Mouse (Mus musculus) forebrain, embryonic 15.5 days (tissue): ENCODE results near the gene Ncoa3. TPM values are rescaled to one million over a fixed set of nuclear protein-coding genes. Genes with fewer than 3 reads are reported as not detected.
A peak's percentile ranks its signal among the peaks of the same experiment; 100 is the strongest.
"Not testable (repeated sequence)": the region's sequence is repeated elsewhere in the genome, so short reads cannot be mapped to it uniquely, and the experiment has no call there.

Experiments
- ATAC-seq: fragments of 200-750 bp; cut with Nextera tagmentation; replicated peaks from 2 replicates; pipeline ENCODE4 v1.8.0; 2017; ENCODE audit warnings: mild to moderate bottlenecking, moderate TSS enrichment, moderate library complexity
- H3K27ac ChIP-seq: fragments of 300-500 bp; sonication (generic); replicated peaks from 2 replicates; pipeline ENCODE4 v1.5.1; 2015; ENCODE audit warnings: mild to moderate bottlenecking, inconsistent platforms
- H3K27me3 ChIP-seq: fragments of 300-500 bp; sonication (generic); 2 replicates; pipeline ENCODE4 v1.6.1; 2015; ENCODE audit warnings: inconsistent platforms
- H3K36me3 ChIP-seq: fragments of 300-500 bp; sonication (generic); 2 replicates; pipeline ENCODE4 v1.6.1; 2015; ENCODE audit warnings: mild to moderate bottlenecking, inconsistent platforms
- H3K4me1 ChIP-seq: fragments of 300-500 bp; sonication (generic); 2 replicates; pipeline ENCODE4 v1.6.1; 2015; ENCODE audit warnings: inconsistent platforms
- H3K4me2 ChIP-seq: fragments of 300-500 bp; sonication (generic); replicated peaks from 2 replicates; pipeline ENCODE4 v1.6.1; 2015; ENCODE audit warnings: mild to moderate bottlenecking, inconsistent platforms
- H3K4me3 ChIP-seq: fragments of 300-500 bp; sonication (generic); 2 replicates; pipeline ENCODE4 v1.5.1; 2015; ENCODE audit warnings: mild to moderate bottlenecking, inconsistent platforms
- H3K9ac ChIP-seq: fragments of 300-500 bp; sonication (generic); replicated peaks from 2 replicates; pipeline ENCODE4 v1.6.1; 2015; ENCODE audit warnings: mild to moderate bottlenecking, inconsistent platforms
- H3K9me3 ChIP-seq: fragments of 300-500 bp; sonication (generic); 2 replicates; pipeline ENCODE4 v1.6.1; 2016; ENCODE audit warnings: inconsistent platforms
- WGBS: fragments of 180-500 bp; shearing (Covaris S2); methylation state at CpG from one replicate; pipeline ENCODE4 v1.1.7; 2015; ENCODE audit warnings: mixed read lengths; 5-methylcytosine and 5-hydroxymethylcytosine counted together
- polyA plus RNA-seq: library from polyadenylated mRNA; unstranded; fragments of >200 nt; fragmentation: Nextera tagmentation; extraction: Ambion mirVana; gene quantifications from 2 replicates; pipeline ENCODE4 v1.2.1, GENCODE M21; 2015

The Ncoa3 gene
- polyA plus RNA-seq = 9.7 and 10.3 TPM in 2 replicates

DNA sequence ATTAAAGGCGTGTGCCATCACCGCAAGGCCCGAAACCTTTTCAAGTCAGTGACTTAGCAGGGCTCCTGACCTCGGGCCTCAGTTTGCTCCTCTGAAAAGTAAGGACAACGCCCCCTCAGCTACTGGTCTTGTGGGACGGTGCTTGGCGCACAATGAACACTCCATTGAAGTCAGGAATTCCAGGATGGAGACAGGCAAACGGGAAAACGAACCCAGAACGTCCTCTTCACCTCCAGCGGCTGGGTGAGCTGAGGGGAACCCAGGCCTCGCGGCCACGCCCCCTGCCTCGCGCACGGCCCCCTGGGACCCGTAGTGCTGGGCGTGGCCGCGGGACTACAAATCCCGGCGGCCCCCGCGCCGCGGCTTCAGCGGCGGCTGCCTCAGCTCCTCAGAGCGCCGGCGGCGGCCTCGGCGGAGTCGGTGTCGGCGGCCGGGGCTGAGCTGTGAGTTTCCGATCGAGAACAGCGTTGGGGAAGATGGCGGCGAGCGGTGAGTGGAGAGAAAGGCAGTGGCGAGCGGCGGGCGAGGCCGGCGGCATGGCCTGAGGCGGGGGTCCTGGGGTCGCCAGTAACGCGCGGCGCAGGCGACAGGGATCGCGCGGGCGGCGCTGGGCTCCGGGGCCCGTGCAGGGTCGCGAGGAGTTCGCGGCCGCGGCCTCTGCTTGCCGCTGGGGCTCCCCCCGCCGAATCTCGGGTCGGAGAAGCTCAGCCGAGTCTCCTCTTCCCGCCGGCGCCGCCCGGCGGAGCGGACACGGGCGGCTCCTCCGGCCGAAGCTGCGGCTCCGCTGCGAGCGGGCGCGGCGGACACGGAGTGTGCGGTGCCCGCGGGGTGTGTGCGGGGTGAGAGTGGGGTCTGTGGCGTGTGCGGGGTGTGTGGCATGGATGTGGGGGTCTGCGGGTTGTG is at the start of gene Ncoa3:
Gene Ncoa3, plus strand, starts transcription at position 367 of the 903 bp plus-strand sequence.
- H3K4me3 ChIP-seq = peak within 1 kb of the TSS; percentile 74
- H3K27me3 ChIP-seq = no peaks in the 10 kb centered on the region
- 2% methylated on average over 95 of the region's 103 CpGs for WGBS
- no peaks in the 10 kb centered on the region for H3K9me3 ChIP-seq
- peaks cover 16% of the 10 kb centered on the region for H3K4me1 ChIP-seq
- peak; percentile 97 for ATAC-seq
- peak within 1 kb of the TSS; percentile 84 for H3K9ac ChIP-seq
- peak within 1 kb of the TSS; percentile 76 for H3K27ac ChIP-seq
- peak within 1 kb of the TSS; percentile 85 for H3K4me2 ChIP-seq
- H3K36me3 ChIP-seq = no peaks in the 10 kb centered on the region

DNA sequence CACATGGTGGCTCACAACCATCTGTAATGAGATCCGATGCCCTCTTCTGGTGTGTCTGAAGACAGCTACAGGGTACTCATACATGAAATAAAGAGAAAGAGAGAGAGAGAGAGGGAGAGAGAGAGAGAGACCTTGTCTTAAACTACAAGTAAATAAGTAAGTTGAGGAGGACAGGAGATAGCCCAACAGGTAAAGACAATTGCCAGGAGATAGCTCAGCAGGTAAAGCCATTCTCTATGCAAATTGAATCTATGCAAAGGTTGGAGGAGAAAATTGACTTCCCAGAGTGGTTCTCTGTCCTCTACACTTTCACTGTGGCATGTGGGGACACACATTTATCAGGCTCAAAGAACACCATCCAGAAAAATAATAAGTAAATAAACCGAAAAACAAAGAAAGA is 49.3 kb upstream of the Ncoa3 start:
- no peak overlapping the region for H3K9ac ChIP-seq
- H3K27me3 ChIP-seq = no peaks in the 10 kb centered on the region
- H3K9me3 ChIP-seq = no peaks in the 10 kb centered on the region
- no peaks in the 10 kb centered on the region for H3K36me3 ChIP-seq
- no peak for ATAC-seq
- H3K4me3 ChIP-seq = no peak overlapping the region
- no peak overlapping the region for H3K4me2 ChIP-seq
- no peaks in the 10 kb centered on the region for H3K4me1 ChIP-seq
- WGBS = 98% methylated on average over 2 of the region's 2 CpGs
- H3K27ac ChIP-seq = no peak overlapping the region

DNA sequence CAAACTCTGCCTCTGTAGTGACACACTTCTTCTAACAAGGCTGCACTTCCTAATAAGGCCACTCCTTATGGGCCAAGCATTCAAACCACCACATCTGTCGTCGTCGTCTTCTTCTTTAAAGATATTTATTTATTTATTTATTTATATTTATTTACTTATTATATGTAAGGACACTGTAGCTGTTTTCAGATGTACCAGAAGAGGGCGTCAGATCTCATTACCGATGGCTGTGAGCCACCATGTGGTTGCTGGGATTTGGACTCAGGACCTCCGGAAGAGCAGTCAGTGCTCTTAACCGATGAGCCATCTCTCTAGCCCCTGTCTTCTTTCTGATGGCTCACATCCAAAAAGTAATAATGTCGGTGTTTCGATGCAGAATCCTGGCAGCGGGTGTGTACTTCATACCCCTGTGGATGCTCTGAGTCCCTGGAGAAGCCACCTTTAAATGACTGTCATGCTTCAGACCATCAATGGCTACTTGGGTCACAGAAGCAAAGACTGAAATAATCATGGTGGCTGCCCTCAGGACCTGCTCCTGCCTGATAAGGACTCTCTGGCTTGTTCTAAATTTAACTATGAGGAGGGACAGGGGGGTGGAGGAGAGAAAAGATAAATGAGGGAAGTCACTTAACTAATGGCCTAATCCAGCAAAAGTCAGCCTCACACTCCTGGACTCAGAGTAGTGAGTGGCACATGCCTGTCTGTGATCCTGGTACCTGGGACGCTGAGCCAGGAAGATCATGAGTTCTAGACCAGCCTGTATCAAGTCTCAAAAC is 47.7 kb upstream of the Ncoa3 start:
- H3K9me3 ChIP-seq = no peaks in the 10 kb centered on the region
- ATAC-seq = no peak
- H3K36me3 ChIP-seq = no peaks in the 10 kb centered on the region
- WGBS = 72% methylated on average over 11 of the region's 11 CpGs
- no peak overlapping the region for H3K4me2 ChIP-seq
- no peaks in the 10 kb centered on the region for H3K27me3 ChIP-seq
- H3K4me1 ChIP-seq = no peaks in the 10 kb centered on the region
- no peak overlapping the region for H3K9ac ChIP-seq
- H3K4me3 ChIP-seq = no peak overlapping the region
- H3K27ac ChIP-seq = no peak overlapping the region

DNA sequence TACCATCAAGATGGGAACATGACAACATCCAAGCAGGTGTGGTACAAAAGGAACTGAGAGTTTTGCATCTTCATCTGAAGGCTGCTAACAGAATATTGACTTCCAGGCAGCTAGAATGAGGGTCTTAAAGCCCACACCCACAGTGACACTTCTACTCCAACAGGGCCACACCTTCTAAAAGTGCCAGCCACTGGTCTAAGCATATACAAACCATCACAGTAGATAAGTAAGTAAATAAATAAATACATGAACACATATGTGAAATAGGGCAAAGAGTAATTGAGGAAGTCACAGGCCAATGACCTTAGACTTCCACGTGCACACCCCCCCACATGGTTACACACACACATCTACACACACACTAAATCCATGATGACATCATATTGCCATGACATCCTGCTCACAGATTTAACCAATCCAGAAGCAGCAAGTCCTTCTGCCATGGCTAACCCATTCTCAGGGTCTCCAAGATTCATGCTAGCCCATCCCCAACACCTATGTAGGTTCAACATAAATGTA is 46.3 kb upstream of the Ncoa3 start:
- H3K4me3 ChIP-seq = no peak overlapping the region

DNA sequence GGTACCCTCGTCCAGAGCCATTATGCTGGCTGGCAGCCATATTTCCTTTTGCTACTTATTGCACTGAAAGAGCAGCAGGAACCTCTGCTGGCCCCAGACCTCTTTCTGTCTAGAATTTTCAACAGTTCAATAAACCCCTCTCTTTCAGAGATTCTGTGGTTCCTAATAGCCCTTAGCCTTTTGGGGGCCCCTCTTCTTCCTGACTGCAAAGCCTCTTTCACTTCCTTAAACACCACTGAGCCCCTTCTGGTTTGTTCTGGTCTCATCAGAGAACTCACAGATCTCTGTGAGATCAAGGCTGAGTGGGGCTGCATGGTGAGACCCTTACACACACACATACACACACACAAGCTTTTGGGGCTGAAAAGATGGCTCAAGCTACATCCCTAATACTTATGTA is 44.4 kb upstream of the Ncoa3 start:
- H3K4me2 ChIP-seq = no peak overlapping the region
- H3K36me3 ChIP-seq = no peaks in the 10 kb centered on the region
- no peaks in the 10 kb centered on the region for H3K4me1 ChIP-seq
- H3K27me3 ChIP-seq = no peaks in the 10 kb centered on the region
- H3K27ac ChIP-seq = no peak overlapping the region
- no peak for ATAC-seq
- H3K4me3 ChIP-seq = no peak overlapping the region
- 23% methylated on average over 1 of the region's 1 CpGs for WGBS
- no peaks in the 10 kb centered on the region for H3K9me3 ChIP-seq
- no peak overlapping the region for H3K9ac ChIP-seq

More for the DNA sequence above, 46.3 kb upstream of the Ncoa3 start:
- H3K4me2 ChIP-seq = no peak overlapping the region
- H3K9ac ChIP-seq = no peak overlapping the region
- no peaks in the 10 kb centered on the region for H3K4me1 ChIP-seq
- no peak overlapping the region for H3K27ac ChIP-seq
- H3K36me3 ChIP-seq = no peaks in the 10 kb centered on the region
- no peak for ATAC-seq
- WGBS = 86% methylated on average over 1 of the region's 1 CpGs
- no peaks in the 10 kb centered on the region for H3K9me3 ChIP-seq
- no peaks in the 10 kb centered on the region for H3K27me3 ChIP-seq

DNA sequence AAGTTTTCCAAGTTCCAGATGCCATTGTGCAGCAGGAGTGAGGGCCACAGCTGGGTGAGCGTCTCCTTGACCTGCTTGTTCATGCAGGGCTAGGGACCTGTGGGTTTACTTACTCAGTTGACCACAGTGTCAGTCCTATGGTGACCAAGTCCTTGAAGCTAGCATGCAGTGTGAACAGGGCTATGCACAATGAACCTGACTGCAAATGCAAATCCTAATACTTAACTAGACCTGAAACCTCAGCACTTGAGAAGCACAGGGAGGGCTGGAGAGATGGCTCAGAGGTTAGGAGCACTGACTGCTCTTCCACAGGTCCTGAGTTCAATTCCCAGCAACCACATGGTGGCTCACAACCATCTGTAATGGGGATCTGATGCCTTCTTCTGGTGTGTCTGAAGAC is 43.7 kb upstream of the Ncoa3 start:
- not testable (repeated sequence) for ATAC-seq, H3K36me3 ChIP-seq, H3K4me2 ChIP-seq, H3K9me3 ChIP-seq, H3K9ac ChIP-seq, H3K27ac ChIP-seq, H3K4me1 ChIP-seq, H3K4me3 ChIP-seq, H3K27me3 ChIP-seq
- WGBS = 70% methylated on average over 1 of the region's 1 CpGs

DNA sequence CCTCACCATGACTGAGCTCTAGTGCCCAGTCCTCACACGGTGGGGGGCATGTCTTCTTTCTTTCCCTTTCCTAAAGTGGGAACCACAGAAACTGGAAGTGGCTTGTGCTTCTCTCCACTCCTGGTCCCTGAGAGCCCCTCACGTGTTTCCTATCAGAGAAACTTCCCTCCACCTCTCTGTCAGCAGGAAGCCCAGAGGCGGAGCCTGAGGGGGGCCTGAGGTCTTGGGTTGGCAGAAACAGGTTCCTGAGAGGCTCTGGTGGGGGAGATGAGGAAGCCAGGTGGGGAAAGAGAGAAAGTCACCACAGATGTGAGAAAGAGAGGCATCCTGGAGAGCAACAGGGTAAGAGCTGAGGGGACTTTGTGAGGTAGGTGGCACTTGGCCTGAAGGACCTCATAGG is 42.7 kb upstream of the Ncoa3 start:
- Histone ChIP-seq H3K27me3 (no peaks in the 10 kb centered on the region), H3K4me1 (no peaks in the 10 kb centered on the region), H3K4me2 (no peak overlapping the region), H3K36me3 (no peaks in the 10 kb centered on the region), H3K27ac (no peak overlapping the region), H3K9me3 (no peaks in the 10 kb centered on the region), H3K4me3 (no peak overlapping the region), H3K9ac (no peak overlapping the region)
- WGBS = 69% methylated on average over 3 of the region's 3 CpGs
- no peak for ATAC-seq

DNA sequence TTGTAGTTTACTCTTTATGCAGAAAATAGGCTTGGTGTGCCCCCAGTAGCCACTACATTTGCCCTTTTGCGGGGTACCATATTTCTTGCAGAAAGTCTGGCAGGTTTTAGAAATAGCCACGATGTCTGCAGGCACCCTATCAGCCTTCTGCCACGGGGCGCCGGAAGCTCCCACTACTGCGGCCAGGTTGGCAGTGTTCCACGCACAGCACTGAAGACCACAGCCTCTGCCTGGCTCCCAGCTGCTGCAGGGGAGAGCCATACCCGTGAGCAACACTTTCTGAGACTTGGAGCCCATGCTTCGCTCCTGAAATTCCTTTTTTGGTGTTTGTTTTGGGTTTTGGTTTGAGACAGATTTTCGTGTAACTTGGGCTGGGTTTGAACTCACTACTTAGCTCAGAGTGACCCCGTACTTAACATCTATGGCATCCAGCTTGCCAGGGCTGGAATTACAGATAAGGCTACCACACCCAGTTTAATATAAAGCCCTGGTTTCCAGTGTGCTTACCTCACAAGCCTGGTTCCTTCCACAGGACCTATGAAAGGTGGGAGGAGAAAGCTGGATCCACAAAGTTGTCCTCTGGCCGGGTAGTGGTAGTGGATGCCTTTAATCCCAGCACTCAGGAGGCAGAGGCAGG is 40.9 kb upstream of the Ncoa3 start:
- Histone ChIP-seq H3K27me3 (no peaks in the 10 kb centered on the region), H3K4me2 (no peak overlapping the region), H3K9ac (no peak overlapping the region), H3K4me3 (no peak overlapping the region), H3K36me3 (no peaks in the 10 kb centered on the region), H3K4me1 (no peaks in the 10 kb centered on the region), H3K27ac (no peak overlapping the region), H3K9me3 (no peaks in the 10 kb centered on the region)
- 77% methylated on average over 12 of the region's 12 CpGs for WGBS
- ATAC-seq = no peak

DNA sequence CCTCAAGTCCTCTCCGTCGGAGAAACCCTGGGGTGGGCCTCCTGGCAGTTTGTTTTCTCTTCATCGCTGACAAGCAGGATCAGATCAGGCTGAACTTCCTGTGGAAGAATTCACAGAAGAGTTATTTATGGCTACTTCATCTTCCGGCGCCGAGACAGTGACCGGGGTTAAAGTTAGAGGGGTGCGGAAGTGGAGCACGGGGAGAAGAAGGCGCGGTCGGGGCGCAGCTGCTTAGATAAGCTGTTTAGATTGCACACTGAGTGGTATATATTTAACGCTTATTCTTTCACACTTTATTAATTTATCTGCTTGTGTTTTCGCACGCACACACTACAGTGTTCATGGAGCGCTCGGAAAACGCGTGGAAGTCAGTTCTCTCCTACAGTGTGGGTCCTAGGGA is 37.6 kb upstream of the Ncoa3 start:
- ATAC-seq = no peak
- Histone ChIP-seq H3K9me3 (no peaks in the 10 kb centered on the region), H3K4me3 (no peak overlapping the region), H3K27ac (no peak overlapping the region), H3K4me2 (no peak overlapping the region), H3K27me3 (no peaks in the 10 kb centered on the region), H3K4me1 (no peaks in the 10 kb centered on the region), H3K36me3 (no peaks in the 10 kb centered on the region), H3K9ac (no peak overlapping the region)
- whole genome bisulfite sequencing = 87% methylated on average over 20 of the region's 20 CpGs

DNA sequence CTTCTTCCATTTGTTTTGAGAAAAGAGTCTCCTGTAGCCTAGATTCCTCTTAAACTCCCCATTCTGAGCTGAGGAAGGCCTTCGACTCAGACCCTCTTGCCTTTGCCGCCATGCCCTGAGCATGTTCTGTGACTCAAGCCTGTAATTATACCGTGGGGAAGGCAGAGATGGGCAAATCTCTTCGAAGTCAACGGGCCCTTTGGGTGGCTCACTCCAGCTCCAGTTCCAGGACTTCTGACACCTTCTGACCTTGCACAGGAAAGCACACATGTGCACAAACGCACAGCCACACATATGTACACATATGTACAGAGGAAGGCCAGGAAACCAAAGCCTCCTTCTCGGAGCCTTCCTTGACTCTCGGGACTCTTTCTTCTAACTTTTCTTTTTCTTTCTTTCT is 37.0 kb upstream of the Ncoa3 start:
- ATAC-seq = no peak
- H3K27me3 ChIP-seq = no peaks in the 10 kb centered on the region
- no peaks in the 10 kb centered on the region for H3K9me3 ChIP-seq
- no peak overlapping the region for H3K27ac ChIP-seq
- no peak overlapping the region for H3K4me3 ChIP-seq
- no peaks in the 10 kb centered on the region for H3K36me3 ChIP-seq
- H3K4me1 ChIP-seq = no peaks in the 10 kb centered on the region
- H3K9ac ChIP-seq = no peak overlapping the region
- WGBS = 85% methylated on average over 8 of the region's 8 CpGs
- no peak overlapping the region for H3K4me2 ChIP-seq

DNA sequence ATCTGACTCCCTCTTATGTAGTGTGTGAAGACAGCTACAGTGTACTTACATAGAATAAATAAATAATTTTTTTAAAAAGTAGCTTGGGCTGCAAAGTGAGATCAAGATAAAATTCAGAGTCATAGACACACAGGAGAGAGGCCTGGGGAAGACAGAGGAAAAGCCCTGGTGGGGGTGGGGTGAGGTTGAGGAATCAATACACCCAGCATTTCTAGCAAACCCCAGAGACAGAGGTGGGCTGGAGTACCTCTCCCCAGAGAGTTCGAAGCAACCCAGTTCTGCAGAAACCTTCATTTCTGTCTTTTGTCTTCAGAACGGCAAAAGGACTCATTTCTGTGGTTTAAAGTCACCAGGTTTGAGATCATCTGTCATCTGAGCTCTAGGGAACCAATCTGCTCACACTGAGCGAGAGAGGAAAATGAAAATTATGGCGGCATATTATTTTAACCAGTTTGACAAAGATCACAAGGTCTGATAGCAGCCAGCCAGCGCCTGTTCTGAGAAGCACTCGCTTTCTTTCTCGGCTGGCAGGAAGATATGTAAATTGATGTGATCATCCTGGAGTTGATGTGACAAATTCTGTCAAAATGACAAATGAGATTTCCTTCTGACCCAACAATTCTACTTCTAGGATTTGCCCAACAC is 36.2 kb upstream of the Ncoa3 start:
- WGBS = 73% methylated on average over 7 of the region's 7 CpGs
- Histone ChIP-seq H3K9ac (no peak overlapping the region), H3K4me3 (no peak overlapping the region), H3K4me1 (no peaks in the 10 kb centered on the region), H3K27me3 (no peaks in the 10 kb centered on the region), H3K27ac (peak overlapping the region; percentile 46; the same call in 1 of the 2 replicates), H3K9me3 (no peaks in the 10 kb centered on the region), H3K4me2 (no peak overlapping the region), H3K36me3 (no peaks in the 10 kb centered on the region)
- ATAC-seq = no peak
